Mouse (Mus musculus) embryo, embryonic 10 days (tissue): ENCODE measurements around the gene Nfil3.
A peak's percentile ranks its signal among the peaks of the same experiment; 100 is the strongest.

ENCODE experiments used
- DNase-seq: peaks from one replicate; pipeline ENCODE4 v3.0.0-alpha.2; 2015; ENCODE audit warnings: low spot score

Gene Nfil3

DNA sequence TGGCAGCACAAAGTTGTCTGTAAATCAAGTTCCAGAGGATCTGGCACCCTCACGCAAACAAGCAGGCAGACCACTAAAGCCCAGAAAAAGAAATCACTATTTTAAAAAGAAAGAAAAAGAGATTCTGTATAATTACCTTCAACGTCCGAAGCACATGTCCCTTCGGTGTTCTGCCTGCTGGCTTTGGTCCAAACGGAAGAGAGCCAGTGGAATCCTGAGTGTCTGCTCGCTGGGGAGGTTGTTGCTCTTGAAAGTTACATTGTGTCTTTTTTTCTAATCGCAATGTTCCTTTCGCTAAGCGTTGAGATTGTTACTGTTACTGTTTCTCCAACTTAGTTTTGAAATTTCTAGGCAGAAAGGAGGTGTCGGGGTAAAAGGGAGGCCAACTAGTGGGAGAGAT, 50.3 kb downstream of the Nfil3 start:
- no peak for DNase-seq

DNA sequence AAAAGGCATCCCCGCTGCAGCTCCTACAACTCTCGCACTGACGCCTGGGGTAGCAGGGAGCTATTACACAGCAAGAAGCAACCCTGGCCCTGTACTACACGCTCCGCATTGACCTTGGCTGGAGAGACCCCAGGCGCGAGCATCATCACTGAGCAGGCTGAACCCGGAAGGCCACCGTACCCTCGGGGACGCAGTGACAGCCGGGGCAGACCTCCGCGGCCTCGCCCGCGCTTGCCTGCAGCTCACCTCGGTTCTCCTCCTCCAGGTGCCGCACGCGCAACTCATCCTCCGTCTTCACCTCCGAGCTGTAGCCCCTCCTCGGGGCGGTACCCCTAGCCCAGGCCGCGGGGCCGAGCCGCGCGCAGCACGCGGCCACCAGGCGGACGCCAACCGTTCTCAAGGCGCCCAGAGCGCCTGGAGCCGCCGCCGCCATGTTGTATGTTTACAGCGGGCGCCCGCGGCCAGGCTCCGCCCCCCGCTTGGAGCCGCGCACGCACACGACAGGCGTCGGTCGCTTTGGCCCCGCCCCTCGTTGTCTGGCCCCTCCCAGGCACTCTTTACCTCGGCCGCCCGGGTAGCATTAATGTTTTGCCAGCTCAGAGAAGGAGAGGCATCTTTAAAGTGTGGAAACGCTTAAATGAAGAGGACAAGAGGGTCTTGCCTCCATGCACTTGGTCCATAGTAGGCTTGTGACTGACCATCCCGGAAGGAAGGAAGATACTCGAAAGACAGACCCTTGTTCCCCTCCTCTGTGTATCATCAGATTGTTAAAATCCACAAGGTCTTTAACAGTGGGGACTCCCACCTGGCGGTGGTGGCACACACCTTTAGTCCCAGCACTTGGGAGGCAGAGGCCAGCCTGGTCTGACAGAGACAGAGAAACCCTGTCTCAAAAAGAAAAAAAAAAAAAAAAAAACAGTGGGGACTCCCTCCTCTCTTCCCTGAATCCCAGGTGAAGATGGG, 51.4 kb downstream of the Nfil3 start, which contains the start of gene Auh:
Auh (minus strand) TSS at position 473 of the 963 bp plus-strand sequence.
- peak; percentile 93 for DNase-seq

DNA sequence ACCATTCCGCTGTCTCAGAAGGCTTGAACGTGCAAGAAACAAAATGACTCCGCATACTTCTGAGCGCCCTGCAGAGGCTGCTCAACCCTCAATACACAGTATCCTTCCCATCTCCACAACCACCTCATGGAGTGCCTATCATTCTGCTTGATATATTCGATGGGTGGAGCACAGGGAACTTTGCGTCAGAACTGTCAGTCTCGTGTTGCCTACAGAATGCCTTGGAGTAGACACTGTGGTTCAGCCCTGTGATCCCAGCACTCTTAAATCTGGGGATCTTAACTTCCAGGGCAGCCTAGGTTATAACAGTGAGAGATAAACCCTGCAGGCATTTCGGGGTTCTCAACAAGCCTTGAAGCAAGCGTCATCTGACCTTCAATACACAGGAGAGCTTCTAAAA, 52.5 kb downstream of the Nfil3 start:
- DNase-seq = no peak

DNA sequence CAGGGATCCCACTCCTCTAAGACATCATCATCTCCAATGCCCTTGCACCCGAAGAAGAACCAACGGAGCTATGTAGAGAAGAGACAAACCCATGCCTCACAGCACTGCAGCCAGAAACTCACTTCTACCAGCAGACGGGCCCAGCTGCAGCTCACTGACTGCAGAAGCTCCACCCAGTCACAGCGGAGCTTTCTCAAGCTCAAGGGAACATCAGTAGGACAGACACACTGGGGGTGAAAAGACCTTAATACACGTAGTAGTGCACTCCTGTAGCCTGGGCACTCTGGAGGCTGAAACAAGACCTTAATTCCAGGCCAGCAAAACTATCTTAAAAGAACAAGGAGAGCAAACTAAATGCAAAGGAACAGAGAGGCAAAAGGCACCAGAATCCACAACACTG, 56.4 kb downstream of the Nfil3 start:
- DNase-seq = no peak

DNA sequence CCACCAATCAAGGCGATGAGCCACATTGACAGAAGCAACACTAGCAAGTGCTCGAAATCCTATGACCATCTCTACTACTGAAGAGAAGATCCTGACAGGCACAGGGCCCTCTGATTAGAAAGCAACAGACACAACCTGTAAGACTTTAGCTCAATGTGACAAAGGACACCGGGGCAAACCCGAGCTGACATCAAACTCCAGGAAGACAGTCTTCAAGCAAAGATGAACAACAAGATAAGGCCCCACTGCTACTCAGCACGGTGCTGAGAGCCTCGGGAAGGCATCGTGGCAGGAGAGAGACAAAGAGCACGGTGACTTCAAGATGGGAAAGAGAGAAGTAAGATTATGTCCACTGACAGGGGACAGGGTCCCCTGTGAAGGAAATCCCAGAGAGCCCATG, 58.9 kb downstream of the Nfil3 start:
- DNase-seq = no peak

DNA sequence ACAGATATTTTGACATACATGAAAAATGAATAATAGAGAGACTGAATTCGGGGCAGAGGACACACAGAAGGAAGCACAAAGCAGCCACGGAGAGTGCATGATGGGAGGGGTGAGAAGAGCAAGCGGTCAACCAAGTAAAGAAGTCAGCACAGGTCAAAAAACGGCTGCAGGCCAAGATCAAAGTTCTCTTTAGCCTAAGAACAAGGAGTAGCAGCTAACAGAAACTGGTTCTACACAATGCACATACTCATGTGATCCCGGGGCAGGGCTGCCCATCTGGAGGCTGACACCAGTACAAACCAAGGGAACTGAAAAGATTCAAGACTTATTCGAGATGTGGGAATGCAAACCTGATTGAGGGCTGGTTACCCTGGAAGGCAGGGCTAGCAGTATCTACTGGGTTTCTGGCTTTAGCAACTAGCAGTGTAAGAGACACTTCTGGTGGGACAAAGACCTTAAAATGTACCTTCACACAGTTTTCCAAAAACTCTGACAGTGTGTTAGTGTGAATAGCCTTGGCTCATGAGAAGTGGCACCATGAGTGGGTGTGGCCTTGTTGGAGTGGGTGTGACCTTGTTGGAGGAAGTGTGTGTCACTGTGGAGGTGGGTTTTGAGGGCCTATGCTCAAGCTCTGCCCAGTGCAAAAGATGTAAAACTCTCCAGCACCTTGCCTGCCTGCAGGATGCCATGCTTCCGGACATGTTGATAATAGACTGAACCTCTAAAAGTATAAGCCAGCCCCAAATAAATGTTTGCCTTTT, 59.6 kb downstream of the Nfil3 start:
- no peak for DNase-seq

DNA sequence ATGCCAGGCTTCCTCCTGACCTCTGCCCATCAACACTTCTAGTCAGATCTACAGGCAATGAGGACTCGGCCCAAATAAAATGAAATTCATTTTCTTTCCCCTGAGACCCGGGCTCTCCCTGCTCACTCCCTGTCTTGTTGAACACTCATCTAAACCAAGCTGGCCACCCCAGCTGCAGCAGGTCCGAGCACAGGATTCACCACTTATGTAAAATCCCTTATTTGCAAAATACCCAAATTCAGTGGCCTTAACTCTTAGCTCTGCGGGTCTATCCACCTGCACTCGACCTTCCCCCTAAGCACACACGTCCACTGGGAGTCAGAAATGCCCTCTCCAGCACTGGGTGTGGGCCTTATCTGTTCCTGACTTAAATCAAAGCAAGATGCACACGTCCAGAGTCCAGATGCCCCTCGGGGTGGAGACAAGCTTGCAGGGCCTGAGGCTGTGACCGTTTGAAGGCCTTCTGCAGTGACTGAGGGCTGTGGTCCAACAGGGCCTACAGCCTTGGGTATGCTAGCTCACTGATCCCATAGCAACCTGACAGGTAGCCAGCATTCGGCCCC, 61.0 kb downstream of the Nfil3 start:
- DNase-seq = no peak

DNA sequence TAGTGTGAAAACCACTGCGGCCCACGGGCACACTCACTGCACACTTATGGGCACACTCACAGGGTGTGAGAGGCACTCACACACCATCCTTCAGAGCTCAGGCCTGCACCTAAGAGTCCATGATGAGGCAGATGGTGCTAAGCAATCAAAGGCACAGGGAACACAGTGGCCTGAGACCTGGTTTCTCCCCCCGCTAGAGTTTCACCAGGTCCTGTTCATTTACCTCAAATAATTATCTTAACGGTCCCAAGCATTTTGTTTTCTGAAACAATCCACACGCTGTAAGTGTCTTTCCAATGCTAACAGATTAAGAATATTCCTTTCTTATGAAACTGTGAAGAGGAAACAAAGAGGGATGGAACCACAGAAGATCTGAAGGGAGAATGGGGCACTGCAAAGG, 62.5 kb downstream of the Nfil3 start:
- DNase-seq = no peak
